ENCODE assay signal across 8 mouse cellular contexts in the genomic region with DNA sequence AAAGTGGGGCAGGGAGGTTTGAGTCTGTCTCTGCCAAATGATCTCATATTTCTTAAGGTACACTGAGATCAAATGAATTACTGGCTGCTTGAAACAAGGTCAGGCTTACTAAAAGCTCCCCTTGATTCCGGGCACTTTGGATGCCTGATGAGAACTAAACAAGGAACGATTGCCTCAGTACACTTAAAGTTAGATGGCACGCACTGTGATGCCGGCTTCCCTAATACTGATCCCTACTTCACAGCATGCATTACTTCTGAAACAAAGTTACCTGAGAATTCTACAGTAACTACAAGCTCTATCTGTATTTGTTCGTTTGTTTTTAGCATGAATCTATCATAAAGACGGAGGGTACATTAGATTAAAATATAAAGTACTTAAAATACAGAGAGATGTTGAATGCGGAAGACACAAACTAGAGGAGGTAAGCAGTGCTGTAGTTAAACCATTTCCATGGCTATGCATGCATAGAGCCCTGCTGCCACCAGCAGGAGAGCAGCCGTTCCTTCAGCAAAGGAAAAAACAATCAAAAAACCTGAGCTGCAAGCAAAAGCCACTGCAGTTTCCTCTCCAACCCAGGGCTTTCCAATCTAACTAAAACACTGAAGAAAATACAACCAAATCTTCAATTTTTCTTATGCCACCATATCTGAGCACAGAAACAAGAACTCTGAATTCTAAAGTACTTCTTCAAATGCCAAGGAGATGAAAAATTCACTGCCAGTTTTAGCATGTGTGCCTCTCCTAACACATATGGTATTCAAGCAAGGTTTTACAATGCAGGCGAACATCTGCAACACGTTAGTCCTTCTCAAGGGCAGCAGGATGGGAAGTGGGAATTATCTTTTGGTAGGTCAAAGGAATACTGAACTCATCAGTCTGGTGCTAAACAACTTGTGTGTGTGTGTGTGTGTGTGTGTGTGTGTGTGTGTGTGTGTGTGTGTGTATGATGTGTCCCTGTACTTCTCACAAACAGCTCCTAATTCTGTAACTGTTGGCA.
DNase-seq lines count a peak whose midpoint lies in the region; ATAC-seq lines count a peak whose summit lies in the region.

No protein-coding gene starts in this region.

- peak; percentile 82 for ATAC-seq in granulocyte monocyte progenitor cell, adult 5-6 weeks (replicated peaks; ENCODE audit: poor library complexity, severe bottlenecking)

- peak; percentile 29 to 69 for DNase-seq in adrenal gland, adult (ENCODE audit: inconsistent age in 2 of 2, low spot score in 1 of 2)
- DNase-seq in adrenal gland, adult 8-10 months = no peak
- DNase-seq in 416B (ENCODE audit: low read depth) = peak; percentile 75
- peak; percentile 46 to 53 for DNase-seq in cerebellum, adult 18-20 months
- peak; percentile 47 to 61 for DNase-seq in layer of hippocampus, adult 8-10 months (ENCODE audit: low spot score in 2 of 2)
- peak; percentile 40 for DNase-seq in lung, postnatal 14 days
- peak; percentile 15 for DNase-seq in right cerebral cortex, postnatal 25 days
